Mouse (Mus musculus) frontal cortex, adult (tissue): Measurements from ENCODE around the gene Maea.
"Not testable (repeated sequence)": the region's sequence is repeated elsewhere in the genome, so short reads cannot be mapped to it uniquely, and the experiment has no call there.

Source experiments
- ATAC-seq: cut with Nextera tagmentation; 2 replicates; pipeline ENCODE4 v1.9.2; 2017; ENCODE audit warnings: mild to moderate bottlenecking, moderate library complexity, mixed read lengths; ENCODE audit not compliant: low TSS enrichment

Maea gene

DNA sequence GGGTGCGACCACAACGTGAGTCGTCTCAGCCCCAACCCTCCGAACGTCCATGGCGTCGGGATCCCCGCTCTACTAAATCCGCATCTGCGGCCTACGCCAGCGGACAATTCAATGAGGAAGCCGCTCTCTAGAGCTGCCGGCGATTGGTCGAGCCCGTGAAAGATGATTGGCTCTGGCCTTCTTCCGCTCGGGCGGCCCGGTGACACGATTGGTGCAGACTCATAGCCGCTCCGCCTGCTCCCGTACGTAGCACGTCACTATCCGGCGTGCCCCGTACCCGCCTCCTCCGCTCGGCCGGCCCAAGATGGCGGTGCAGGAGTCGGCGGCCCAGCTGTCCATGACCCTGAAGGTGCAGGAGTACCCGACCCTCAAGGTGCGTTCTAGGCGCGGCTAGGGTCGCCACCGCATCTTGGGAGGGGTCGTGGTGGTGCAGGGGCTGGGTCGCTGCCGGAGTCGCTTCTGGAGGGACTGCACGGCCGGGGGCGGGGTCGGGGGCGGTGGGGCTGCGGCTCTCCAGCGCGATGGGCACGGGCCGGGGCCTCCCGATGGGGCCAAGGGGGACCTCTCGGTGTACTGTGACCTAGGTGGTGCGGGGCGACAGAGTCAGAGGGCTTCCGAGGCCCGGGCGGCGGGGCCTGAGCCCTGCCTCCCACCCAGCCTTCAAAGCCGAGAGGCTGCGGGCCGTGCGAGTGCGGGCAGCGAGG is at the start of gene Maea:
Gene Maea, plus strand, starts transcription at position 237 of the 704 bp plus-strand sequence.
- peak; percentile 100 for ATAC-seq

GRCm38 (mm10) chr5:33293796-33294430 is 41.4 kb upstream of the Maea start:
- ATAC-seq, result no peak

GRCm38 (mm10) chr5:33297164-33297563 is 38.1 kb upstream of the Maea start:
- ATAC-seq, result no peak

DNA sequence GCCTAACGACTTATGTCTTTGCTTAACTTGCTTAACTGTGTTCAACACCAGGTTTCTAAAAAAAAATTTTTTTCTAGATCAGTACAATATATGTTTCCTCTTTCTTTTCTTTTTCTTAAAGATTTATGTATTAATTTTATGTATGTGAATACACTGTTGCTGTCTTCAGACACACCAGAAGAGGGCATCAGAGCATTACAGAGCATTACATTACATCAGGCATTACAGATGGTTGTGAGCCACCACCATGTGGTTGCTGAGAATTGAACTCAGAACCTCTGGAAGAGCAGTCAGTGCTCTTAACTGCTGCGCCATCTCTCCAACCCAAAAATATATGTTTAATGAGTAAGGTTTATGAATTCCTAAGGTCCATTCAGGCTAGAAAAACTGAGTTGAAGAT is 33.5 kb upstream of the Maea start:
- ATAC-seq, result no peak

DNA sequence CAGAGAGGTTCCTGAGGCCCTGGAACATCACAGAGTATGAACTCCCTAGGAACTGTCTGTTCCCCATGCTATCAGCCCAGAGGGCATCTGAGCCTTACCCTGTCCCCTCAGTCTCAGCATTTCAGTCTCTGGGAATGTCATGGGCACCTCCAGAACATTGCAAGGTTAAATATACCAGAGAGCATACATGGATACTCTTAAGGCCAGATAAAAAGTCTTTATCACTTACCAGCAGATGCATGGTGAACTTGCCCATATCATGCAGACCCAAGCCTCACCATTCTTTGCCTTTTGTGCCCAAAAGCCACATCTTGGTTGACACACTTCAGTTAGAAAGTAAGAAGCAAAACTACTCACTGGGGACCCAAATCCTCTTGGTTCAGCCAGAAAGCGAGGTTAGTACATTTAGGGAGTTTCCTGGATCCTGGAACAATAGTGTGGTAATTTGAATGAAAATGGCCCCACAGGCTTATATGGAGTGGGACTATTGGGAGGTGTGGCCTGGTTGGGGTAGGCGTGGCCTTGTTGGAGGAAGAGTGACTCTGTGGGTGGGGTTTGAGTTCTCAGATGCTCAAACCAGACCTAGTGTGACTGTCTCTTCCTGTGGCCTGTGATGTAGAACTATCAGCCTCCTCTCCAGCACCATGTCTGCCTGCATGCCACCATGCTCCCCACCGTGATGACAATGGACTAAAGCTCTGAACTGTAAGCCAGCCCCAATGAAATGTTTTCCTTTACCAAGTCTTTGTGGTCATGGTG is 24.4 kb upstream of the Maea start:
- no peak for ATAC-seq

DNA sequence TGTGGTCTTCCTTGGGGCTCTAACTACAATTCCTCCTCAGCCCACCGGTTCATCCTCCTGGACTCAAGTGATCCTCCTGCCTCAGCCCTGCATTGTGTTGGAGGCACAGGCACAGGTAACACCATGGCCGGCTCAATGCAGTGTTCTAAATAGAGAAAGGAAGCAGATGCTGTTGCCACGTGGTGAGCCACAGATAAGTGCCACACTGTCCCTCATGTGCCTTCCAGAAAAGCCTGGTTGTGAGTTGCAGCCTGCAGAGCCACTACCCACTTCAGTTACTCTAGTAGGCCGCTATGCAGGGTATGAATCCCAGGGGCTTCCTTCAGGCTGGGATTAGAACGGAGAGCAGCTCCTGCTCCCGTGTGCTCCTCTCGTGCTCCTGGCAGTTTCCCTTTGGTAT is 23.1 kb upstream of the Maea start:
- no peak for ATAC-seq

- no peak for ATAC-seq
These were observed 10.8 kb upstream of the Maea start for GRCm38 (mm10) chr5:33324491-33324890.

DNA sequence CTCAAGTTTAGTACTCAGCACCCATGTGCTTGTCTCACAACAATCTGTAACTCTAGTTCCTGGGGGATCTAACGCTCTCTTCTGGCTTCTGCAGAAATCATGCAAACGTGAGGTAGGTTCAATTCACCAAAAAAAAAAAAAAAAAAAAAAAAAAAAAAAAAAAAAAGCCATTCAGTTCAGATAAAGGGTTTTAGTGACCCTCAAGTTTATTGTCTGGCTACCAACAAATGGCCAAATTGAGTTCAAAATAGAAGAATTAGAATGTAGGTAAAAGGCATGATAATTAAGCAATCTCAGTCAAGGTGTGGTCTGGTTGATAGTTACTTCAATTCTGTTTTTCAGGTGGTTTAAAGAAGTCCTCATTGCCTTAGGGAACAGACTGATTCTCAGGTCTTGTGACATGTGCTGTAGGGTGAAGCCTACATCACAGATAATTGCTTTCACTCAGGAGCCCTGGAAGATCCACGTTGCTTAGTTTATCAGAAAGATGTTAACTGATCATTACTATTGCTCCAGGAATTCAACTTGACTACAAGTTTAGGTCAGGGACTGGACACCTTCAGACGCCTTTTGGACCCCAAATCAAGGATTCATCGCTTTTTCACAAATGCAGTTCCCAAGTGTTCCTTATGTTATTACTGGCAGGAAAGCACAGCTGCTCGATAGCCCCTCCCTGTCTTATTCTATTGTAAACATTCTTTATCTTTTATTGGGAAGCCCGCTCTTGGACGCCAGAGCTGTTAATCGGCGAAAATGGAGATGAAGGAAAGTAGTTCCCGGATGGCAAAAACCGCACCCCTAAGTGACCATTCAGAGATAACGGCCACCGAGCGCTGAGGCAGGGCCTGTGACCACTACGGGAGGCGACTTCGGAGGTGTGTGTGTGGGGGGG is 682 bp upstream of the Maea start:
- no peak for ATAC-seq

DNA sequence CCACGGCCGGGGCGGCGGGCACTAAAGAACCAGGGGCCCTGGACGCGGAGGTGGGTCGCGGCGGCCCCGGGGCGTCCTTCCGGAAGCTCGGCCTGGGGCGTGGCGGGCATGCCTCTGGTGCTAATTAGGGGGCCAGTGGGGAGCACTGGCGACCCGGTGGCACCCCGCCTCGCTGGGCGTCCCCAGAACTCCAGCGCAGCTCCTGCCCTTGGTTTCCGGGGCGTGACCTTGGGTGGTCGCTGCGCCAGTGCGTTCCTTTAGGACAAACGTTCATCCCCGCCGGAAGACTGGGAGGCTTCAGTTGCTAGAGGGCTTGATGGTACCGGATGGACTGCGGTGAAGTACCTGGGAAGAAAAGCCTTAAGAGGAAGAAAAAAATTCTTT is 660 bp downstream of the Maea start:
- no peak for ATAC-seq

- ATAC-seq, result no peak
These were observed 1.9 kb downstream of the Maea start for GRCm38 (mm10) chr5:33337206-33337605.

GRCm38 (mm10) chr5:33341165-33341564 is 5.9 kb downstream of the Maea start:
- ATAC-seq, result no peak

- not testable (repeated sequence) for ATAC-seq
These were observed 6.9 kb downstream of the Maea start for GRCm38 (mm10) chr5:33342248-33342647.

- ATAC-seq, result no peak
These were observed 7.5 kb downstream of the Maea start for GRCm38 (mm10) chr5:33342821-33343220.

- ATAC-seq, result no peak
These were observed 8.3 kb downstream of the Maea start for GRCm38 (mm10) chr5:33343571-33343970.

DNA sequence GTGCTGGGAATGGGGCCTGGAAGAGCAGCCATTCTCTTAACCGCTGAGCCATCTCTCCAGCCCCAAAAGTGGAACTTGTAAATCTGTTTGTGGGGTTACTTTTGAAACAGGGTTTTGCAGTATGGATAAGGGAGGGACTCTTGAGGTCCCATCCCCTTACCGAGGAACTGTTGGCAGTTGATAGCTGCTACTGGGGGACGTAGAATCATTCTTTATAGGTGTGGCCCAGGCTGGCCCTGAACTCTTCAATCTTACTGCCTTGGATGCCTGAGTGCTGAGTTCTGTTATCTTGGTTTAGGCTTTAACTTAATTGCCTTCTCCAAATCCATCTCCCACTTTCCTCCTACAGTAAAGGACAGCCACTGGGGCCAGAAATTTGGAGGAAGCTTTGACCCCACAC is 8.8 kb downstream of the Maea start:
- no peak for ATAC-seq

- ATAC-seq, result no peak
These were observed 12.3 kb downstream of the Maea start for GRCm38 (mm10) chr5:33347620-33348019.

- no peak for ATAC-seq
These were observed 13.9 kb downstream of the Maea start for GRCm38 (mm10) chr5:33349205-33349604.

DNA sequence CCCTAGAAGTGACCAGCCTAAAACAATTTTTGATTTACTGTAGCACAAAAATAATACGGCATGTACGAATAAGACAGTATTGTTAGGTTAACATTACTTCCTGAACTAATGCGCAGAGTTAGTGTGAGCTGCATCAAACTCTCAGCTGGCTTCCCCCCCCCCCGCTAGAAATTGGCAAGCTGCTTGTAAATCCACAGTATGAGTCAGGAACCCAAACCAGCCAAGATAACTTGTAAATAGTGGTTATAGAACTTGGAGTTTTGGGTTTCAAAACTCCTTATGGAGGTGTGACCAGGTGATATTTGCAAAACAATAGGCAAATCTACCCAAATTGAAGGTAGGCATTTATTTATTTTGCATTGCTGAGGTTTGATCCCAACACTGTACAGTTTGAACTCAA is 14.4 kb downstream of the Maea start:
- ATAC-seq, result no peak

GRCm38 (mm10) chr5:33351556-33352272 is 16.4 kb downstream of the Maea start:
- peak; percentile 38; the same call in 1 of the 2 replicates for ATAC-seq

DNA sequence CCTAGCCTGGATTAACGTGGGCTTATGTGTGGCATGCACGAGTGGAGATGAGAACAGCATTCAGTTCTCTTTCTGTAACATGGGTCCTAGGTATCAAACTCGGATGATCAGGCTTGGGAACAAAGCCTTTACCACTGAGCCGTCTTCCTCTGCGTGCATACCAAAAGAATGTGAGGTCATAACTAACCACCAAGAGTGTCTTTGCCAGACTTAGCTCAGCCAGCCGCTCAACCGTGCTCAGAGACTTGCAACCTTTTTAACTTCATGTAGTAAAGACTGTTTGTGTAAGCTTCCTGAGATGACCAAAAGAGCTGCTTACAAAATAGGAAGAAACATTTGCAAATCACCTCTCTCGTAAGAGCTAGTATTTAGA is 16.9 kb downstream of the Maea start:
- no peak for ATAC-seq

DNA sequence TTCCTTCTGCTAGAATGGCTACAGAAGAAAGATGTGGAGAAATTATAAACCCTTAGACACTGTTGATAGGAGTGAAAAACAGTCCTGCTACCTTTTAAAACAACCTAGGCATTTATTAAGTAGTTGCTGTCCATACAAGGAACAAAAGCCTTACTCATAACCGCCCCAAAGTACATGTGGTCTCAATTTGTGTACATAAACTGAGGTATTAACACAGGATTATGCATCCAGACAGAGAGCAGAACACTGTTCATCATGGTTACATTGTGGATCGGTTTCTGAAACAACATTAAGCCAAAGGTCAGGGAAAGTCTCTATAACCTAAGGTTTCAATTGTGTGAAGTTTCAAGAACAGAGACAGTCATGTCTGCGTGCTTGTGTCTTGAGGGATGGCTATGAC is 17.7 kb downstream of the Maea start:
- no peak for ATAC-seq
